Mouse (Mus musculus) mature B cell (primary cell): ENCODE data around the gene Rreb1.

Experiments
- in situ Hi-C: fragments of 300-500 bp; cut with MboI; formaldehyde crosslinking; loops from 2 replicates; pipeline ENCODE4 v1.14.3; 2019

The Rreb1 gene

GRCm38 (mm10) chr13:37779251-37779667 is 1.1 kb downstream of the Rreb1 start:
- in situ Hi-C loops: no loop called here

DNA sequence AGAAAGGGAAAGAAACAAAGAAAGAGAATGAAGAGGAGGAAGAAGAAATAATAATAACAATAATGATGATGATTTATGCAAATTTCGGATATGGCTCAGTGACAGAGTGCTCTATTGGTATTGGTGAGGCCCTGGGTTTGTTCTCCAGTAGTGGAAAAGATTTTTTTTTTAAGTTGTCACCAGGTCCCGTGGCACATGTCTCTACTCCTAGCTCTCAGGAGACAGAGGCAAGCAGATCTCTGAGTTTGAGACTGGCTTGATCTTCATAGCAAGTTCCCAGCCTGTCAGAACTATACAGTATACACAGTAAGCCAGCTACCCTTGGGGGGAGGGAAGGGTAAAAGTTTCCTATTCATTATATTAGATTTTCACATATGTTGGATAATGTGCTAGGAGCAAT is 3.4 kb downstream of the Rreb1 start:
- in situ Hi-C loops: no loop called here

DNA sequence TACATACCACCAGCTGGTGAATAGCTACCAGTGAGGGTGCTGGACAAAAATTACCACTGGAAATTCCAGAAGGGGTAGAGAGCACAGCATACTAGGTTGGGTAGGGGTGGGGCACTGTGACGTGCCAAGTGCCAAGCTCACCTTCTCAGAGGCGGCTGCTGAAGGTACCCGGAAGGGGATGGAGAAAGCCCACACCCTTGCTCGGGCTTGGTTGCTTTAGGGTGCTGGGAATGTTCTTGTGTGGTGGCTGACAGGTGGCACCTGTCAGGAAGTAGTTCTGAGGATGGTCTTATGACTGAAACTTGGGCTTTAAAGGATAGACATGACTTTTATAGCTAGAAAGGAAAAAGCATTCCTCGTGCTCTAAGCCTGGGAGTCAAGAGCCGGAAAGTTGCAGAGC is 3.9 kb downstream of the Rreb1 start:
- in situ Hi-C loops: no loop called here

GRCm38 (mm10) chr13:37783676-37784075 is 5.5 kb downstream of the Rreb1 start:
- in situ Hi-C loops: no loop called here

DNA sequence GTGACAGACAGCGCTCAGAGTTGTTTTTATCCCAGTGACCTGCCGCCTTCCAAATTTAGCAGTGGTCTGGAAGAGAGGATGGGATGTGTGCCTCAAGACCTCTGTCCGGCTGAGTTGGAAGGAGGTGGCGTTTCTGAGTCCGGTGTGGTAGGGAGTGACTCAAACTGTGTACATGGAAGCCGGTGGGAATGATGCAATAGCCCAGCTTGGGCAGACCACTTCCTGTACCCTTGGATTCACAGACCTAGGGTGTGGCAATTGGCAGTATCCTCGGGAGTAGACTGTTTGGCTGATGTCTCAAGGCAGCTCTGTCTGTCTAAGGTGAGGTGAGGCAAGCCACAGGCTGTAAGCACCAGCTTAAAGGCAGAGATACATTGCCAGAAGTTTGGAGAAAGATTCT is 6.0 kb downstream of the Rreb1 start:
- in situ Hi-C loops: no loop called here

DNA sequence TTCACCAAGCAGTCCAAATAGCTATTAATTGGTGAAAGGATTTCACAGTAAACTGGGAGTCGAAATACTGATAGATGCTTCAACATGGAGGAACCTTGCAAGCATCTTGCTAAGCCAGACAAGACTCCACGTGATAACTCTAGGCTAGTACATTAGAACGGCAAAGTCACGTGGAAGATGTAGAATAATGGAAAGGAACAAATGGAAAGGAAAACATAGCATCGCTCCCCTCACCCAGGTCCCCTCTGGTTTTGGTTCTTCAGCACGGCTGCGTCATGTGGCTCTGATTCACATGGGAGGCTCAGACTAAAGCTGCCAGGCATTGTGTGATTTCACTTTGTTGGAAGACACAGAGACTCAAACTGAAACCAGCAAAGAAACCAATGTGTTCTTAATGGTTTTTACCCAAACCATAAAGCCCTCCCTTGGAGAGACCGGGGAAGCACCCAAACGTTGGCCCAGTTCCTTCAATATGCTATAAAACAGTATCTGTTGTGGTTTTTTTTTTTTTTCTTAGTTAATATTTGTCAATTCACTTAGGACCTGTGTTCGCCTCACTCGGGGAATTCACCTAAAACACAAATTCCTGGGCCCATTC is 14.6 kb downstream of the Rreb1 start:
- in situ Hi-C loops: no loop called here

DNA sequence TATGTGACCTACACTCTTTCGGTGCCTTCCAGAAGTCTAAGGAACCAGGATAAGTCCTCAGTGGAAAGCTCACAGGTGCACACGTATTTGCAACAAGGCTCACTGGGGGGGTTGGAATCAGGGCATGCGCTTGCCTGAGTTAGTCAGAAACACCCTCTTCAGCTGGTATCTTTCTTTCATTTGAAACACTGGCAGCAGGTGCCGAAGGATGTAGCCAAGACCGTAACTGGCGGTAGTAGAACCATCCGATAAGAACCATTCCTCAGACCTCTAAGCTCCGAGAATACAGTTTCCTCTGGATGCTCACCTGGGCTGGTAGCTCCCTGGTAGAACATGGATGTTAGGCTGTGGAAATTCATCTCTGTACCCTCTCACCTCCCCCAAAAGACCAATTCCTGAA is 20.6 kb downstream of the Rreb1 start:
- in situ Hi-C loops: no loop called here

DNA sequence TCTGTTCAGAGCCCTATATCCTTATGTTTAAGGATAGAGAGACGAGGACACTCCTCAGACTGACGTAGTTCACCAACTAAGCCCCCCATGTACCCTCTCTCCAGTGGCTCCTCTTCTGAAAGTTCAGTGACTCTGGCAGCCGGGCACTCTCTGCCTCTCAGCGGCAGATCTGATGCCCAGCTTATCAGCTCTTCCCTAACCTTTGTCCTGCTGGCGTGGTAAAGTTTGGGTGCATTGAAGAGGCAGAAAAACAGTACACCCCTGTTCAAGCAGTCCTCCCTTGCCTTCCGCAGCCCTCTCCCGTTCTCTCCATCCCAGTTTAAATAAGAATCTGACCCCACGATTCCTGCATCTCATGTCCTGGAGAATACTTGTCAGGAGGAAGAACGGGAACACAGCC is 21.2 kb downstream of the Rreb1 start:
- in situ Hi-C loops: no loop called here

- in situ Hi-C loops: no loop called here
Measured at GRCm38 (mm10) chr13:37801101-37802075, 23.2 kb downstream of the Rreb1 start.

GRCm38 (mm10) chr13:37802246-37803003 is 24.2 kb downstream of the Rreb1 start:
- in situ Hi-C loops: no loop called here

- in situ Hi-C loops: no loop called here
Measured at GRCm38 (mm10) chr13:37803244-37803643, 25.0 kb downstream of the Rreb1 start.

DNA sequence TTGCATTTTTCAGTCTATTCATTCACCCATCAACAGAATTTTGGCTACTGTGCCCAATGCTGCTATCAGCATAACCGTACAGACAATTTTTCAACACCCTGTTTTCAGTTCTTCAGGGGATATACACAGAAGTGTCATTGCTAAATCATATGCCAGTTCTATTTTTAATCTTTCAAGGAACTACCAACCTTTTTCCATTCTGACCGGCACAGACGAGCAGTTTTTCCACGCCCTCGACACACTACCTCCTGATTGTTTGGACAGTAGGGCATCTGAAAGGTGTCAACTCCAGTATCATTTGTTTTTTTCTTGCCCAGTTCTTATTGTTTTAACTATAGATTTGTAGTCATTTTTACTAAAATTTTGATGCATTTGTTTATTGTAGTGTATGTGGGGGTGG is 25.8 kb downstream of the Rreb1 start:
- in situ Hi-C loops: no loop called here

DNA sequence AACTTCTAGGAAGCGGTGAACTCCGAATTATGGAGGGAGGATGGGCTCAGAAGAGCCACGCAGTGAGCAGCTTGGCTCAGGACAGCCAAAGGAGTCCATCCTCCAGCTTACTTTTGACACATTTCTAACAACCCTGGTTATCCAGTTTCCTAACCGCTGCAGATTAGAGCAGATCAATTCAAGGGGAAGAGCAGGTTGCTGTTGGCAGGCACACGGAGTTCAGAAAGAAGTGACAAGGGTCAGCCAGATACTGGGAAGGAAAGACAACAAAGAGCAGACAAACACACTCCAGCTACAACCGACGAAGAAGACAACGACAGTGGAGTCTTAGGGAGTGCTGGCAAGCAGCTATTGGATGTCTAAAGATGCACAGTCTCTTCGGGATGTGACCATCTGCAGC is 36.8 kb downstream of the Rreb1 start:
- in situ Hi-C loops: no loop called here

GRCm38 (mm10) chr13:37816736-37817135 is 38.5 kb downstream of the Rreb1 start:
- in situ Hi-C loops: no loop called here

DNA sequence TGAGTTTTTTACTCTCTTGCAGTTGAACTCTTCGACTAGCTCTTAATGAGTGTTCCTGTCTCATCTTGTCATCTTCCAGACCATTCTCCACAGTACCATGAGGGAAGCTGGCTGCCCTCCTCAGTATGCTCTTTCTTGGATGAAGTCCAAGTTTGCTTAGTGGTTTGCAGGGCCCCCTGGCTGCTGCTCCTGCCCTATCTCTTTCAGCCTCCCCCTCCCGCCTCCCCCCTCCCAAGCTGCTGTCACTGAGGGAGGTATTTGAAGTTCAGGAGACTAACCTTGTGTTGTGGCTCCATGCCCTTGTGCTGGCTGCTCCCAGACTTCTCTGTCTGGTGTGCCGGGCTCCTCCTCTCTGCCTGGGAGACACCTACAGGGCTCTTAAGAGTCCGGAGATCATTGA is 43.2 kb downstream of the Rreb1 start:
- in situ Hi-C loops: no loop called here

DNA sequence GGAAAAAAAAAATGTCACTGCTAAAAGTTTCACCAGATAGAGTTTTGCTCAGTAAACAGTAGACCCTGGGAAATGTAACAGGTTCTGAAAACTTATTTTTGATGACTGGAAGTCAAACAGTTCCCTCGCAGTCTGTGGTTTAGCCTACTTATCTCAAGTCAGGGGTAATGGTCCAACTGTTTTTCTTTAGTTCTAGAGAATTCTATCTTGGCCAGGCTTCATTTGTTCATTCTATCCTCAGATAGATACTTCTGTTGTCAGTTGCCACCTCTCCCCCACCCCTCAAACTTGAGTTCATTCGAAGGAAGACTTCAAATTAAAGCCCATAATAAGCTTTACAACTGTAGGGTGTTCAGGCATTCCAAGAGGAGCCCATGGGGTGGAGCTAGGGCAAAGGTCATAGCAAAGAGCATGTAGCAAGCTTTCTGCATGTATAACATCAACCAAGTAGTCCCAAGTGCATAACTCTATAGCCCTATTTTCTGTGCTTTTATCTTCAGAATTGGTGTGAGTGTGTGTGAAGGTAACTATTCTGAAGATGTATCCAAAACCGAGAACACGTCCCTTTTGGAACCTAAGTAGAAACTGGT is 46.2 kb downstream of the Rreb1 start:
- in situ Hi-C loops: no loop called here

DNA sequence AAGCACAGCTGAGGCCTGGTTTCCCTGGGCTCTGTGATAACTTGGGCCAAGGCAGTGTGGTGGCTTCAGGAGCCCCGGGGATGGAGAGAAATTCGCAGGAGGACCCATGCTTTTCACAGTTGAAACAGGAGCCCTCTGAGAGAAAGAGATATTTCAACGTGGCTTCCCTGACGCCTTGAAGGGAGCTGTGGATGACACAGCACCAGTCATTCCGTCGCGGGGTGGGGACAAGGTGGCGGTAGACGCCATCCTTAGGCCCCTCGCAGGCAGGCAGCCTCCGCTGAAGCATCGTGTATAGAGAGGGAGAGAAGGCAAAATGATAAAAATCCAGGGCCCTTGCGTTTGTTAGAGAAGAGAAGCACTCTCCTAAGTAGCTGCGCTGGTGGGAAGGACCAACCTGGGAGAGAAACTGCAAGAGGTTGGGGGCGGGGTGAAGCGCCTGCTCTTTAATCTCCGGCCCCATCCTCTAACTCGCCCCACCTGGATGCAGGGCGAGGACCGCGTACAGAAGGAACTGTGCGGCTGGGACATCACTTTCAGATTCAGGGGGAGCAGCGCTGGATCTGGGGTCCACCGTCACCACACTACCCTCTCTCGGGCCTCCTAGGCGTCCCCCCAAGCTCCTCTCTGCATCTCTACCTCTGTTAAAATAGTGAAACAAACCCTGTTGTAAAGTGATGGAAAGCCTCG is 46.9 kb downstream of the Rreb1 start:
- in situ Hi-C loops: no loop called here

GRCm38 (mm10) chr13:37825646-37826280 is 47.6 kb downstream of the Rreb1 start:
- in situ Hi-C loops: no loop called here

GRCm38 (mm10) chr13:37826281-37826993 is 48.2 kb downstream of the Rreb1 start:
- in situ Hi-C loops: no loop called here

- in situ Hi-C loops: no loop called here
Measured at GRCm38 (mm10) chr13:37826994-37827262, 48.7 kb downstream of the Rreb1 start.
